Comparison of ENCODE assay signal across 10 mouse cellular contexts in the genomic region with DNA sequence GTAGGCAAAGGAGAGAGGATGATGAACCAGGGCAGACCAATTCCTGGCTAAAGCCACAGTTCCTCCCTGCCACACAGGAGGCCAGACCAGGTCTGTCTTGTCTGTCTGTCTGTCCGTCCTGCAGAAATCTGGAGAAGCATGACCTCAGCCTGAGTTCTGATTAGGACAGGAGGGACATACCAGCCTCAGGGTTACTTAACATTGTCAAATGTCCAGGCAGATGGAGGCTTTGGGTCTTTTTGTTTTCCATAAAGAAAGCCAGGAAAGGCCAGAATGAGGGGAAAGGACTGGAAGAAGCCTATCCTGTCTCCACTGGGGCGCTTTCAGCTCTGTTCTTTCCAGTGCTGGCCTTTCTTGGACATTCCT. TPM values are rescaled to one million over a fixed set of nuclear protein-coding genes. Genes with fewer than 3 reads are reported as not detected.
DNase-seq lines count a peak whose midpoint lies in the region; ATAC-seq and TF ChIP-seq lines count a peak whose summit lies in the region.
"Had no signal": no experiment of that assay in that cellular context is flagged by ENCODE, and none has a peak within 500 bp of the region (broad histone marks: within the 10 kb centered on the region; RNA-seq: fewer than 3 reads in every experiment).

No protein-coding gene starts in this region.

- TF ChIP-seq CTCF in heart, postnatal 0 days (IDR thresholded peaks at IDR 0.05; ENCODE audit: low read depth), result no peak

- no peaks in the 10 kb centered on the region for H3K9me3 ChIP-seq in heart, postnatal 0 days (replicated peaks; ENCODE audit: control insufficient read depth, low read length)
- no peaks in the 10 kb centered on the region for H3K9me3 ChIP-seq in embryonic facial prominence, embryonic 14.5 days (ENCODE audit: control insufficient read depth, low read length)
- H3K9me3 ChIP-seq in intestine, embryonic 15.5 days, result no peaks in the 10 kb centered on the region
- no peaks in the 10 kb centered on the region for H3K9me3 ChIP-seq in midbrain, embryonic 16.5 days (replicated peaks; ENCODE audit: control insufficient read depth, low read length, poor library complexity, severe bottlenecking)

- H3K36me3 ChIP-seq in heart, postnatal 0 days (replicated peaks; ENCODE audit: control insufficient read depth, insufficient read depth, low read length), result peaks cover 19% of the 10 kb centered on the region
- H3K36me3 ChIP-seq in embryonic facial prominence, embryonic 14.5 days (ENCODE audit: control insufficient read depth, insufficient read depth, low read length), result no peaks in the 10 kb centered on the region; the same call in 1 of the 2 replicates
- H3K36me3 ChIP-seq in intestine, embryonic 15.5 days, result no peaks in the 10 kb centered on the region
- peaks cover 9% of the 10 kb centered on the region; the same call in 1 of the 2 replicates for H3K36me3 ChIP-seq in midbrain, embryonic 16.5 days (ENCODE audit: control insufficient read depth, insufficient read depth, low read length)

- H3K4me2 ChIP-seq in heart, postnatal 0 days (ENCODE audit: low read depth, low read length), result peak overlapping the region; percentile 70
- H3K4me2 ChIP-seq in embryonic facial prominence, embryonic 14.5 days (ENCODE audit: low read depth, low read length), result peak overlapping the region; percentile 97
- peak overlapping the region; percentile 100 for H3K4me2 ChIP-seq in intestine, embryonic 15.5 days (replicated peaks)
- H3K4me2 ChIP-seq in midbrain, embryonic 16.5 days (ENCODE audit: low read length), result peak overlapping the region; percentile 91

- intact Hi-C loops in heart, postnatal 14 days (cut with DNase I), result no loop called here
- intact Hi-C loops in left cerebral cortex, postnatal 36 days (cut with DNase I), result no loop called here

- H3K9ac ChIP-seq in heart, postnatal 0 days (replicated peaks; ENCODE audit: low read depth, low read length), result peak overlapping the region; percentile 48
- H3K9ac ChIP-seq in embryonic facial prominence, embryonic 14.5 days (ENCODE audit: low read depth, low read length), result peak overlapping the region; percentile 69
- H3K9ac ChIP-seq in intestine, embryonic 15.5 days, result peak overlapping the region; percentile 73
- peak overlapping the region; percentile 84 for H3K9ac ChIP-seq in midbrain, embryonic 16.5 days (ENCODE audit: low read depth, low read length)

- no peak for TF ChIP-seq EP300 in heart, postnatal 0 days (IDR thresholded peaks at IDR 0.05; ENCODE audit: low read depth)

- no peak overlapping the region for H3K27ac ChIP-seq in heart, postnatal 0 days (ENCODE audit: low read depth)
- H3K27ac ChIP-seq in embryonic facial prominence, embryonic 14.5 days (replicated peaks; ENCODE audit: low read depth, low read length), result no peak overlapping the region
- H3K27ac ChIP-seq in intestine, embryonic 15.5 days, result no peak overlapping the region
- H3K27ac ChIP-seq in midbrain, embryonic 16.5 days (ENCODE audit: low read length), result peak overlapping the region; percentile 80

- WGBS in heart, postnatal 0 days, result 49% methylated on average over 2 of the region's 2 CpGs
- 44% methylated on average over 2 of the region's 2 CpGs for WGBS in embryonic facial prominence, embryonic 14.5 days
- WGBS in intestine, embryonic 15.5 days, result 54% methylated on average over 2 of the region's 2 CpGs
- WGBS in midbrain, embryonic 16.5 days, result 29% methylated on average over 2 of the region's 2 CpGs

- H3K4me3 ChIP-seq in heart, postnatal 0 days (ENCODE audit: low read depth, low read length), result peak overlapping the region; percentile 55
- H3K4me3 ChIP-seq in embryonic facial prominence, embryonic 14.5 days (ENCODE audit: low read depth, low read length), result peak overlapping the region; percentile 72
- H3K4me3 ChIP-seq in intestine, embryonic 15.5 days (replicated peaks), result peak overlapping the region; percentile 71
- peak overlapping the region; percentile 76 for H3K4me3 ChIP-seq in midbrain, embryonic 16.5 days (ENCODE audit: low read depth, low read length)

- H3K27me3 ChIP-seq in heart, postnatal 0 days (ENCODE audit: control insufficient read depth, insufficient read depth, low read length), result peaks cover 34% of the 10 kb centered on the region
- peaks cover 56% of the 10 kb centered on the region for H3K27me3 ChIP-seq in embryonic facial prominence, embryonic 14.5 days (replicated peaks; ENCODE audit: control insufficient read depth, insufficient read depth, low read length)
- H3K27me3 ChIP-seq in intestine, embryonic 15.5 days (replicated peaks), result peaks cover 34% of the 10 kb centered on the region
- peaks cover 29% of the 10 kb centered on the region for H3K27me3 ChIP-seq in midbrain, embryonic 16.5 days (ENCODE audit: control insufficient read depth, insufficient read depth, low read depth, low read length)

- peaks cover 15% of the 10 kb centered on the region for H3K4me1 ChIP-seq in heart, postnatal 0 days (ENCODE audit: control insufficient read depth, insufficient read depth)
- peaks cover 14% of the 10 kb centered on the region for H3K4me1 ChIP-seq in embryonic facial prominence, embryonic 14.5 days (ENCODE audit: control insufficient read depth, insufficient read depth, low read length)
- H3K4me1 ChIP-seq in intestine, embryonic 15.5 days (replicated peaks), result peaks cover 31% of the 10 kb centered on the region
- H3K4me1 ChIP-seq in midbrain, embryonic 16.5 days (ENCODE audit: control insufficient read depth, insufficient read depth, low read length), result peaks cover 25% of the 10 kb centered on the region

- DNase-seq in heart, postnatal 0 days (ENCODE audit: low spot score), result no peak
- DNase-seq in heart, postnatal 14 days, result no peak
- no peak for DNase-seq in embryonic facial prominence, embryonic 14.5 days (ENCODE audit: low spot score)
- no peak for DNase-seq in ovary, postnatal 36 days (ENCODE audit: low spot score)
- DNase-seq in left cerebral cortex, postnatal 36 days (ENCODE audit: low spot score in 2 of 2), result no peak
- DNase-seq: gastrocnemius, postnatal 14 days had no signal

- no peak for ATAC-seq in heart, postnatal 0 days (ENCODE audit: insufficient read depth, low read depth)
- no peak for ATAC-seq in embryonic facial prominence, embryonic 14.5 days (ENCODE audit: low read depth)
- ATAC-seq in intestine, embryonic 15.5 days, result no peak
- no peak for ATAC-seq in midbrain, embryonic 16.5 days
- no peak for ATAC-seq in monocyte, adult 5-6 weeks (replicated peaks; ENCODE audit: insufficient number of reproducible peaks, low FRiP score, low TSS enrichment, poor library complexity, severe bottlenecking)

RNA-seq across cellular contexts. Expression of a gene that starts 1.8 kb away (rescaled TPM):
- total RNA-seq in heart, postnatal 0 days (2014; rRNA removed; ENCODE audit: low replicate concordance), result 21.7 and 28.7 TPM in 2 replicates
- polyA plus RNA-seq in heart, postnatal 0 days (2015; fragmentation: Nextera tagmentation; extraction: Ambion mirVana), result 13.6 and 15.8 TPM in 2 replicates
- 10 to 100 TPM; 21.8 to 23.4 TPM for total RNA-seq in heart, postnatal 14 days (2021)
- polyA plus RNA-seq in embryonic facial prominence, embryonic 14.5 days (2014; fragmentation: Nextera tagmentation; extraction: Ambion mirVana), result 20.9 and 22.9 TPM in 2 replicates
- 21.8 and 22.7 TPM in 2 replicates for polyA plus RNA-seq in intestine, embryonic 15.5 days (2015; fragmentation: Nextera tagmentation; extraction: Ambion mirVana)
- polyA plus RNA-seq in midbrain, embryonic 16.5 days (2015; fragmentation: Nextera tagmentation; extraction: Ambion mirVana), result 70.9 and 75.7 TPM in 2 replicates
- 0.38 to 5.1 TPM (median 2.9 TPM) in 3 replicates for total RNA-seq in monocyte, adult 5-6 weeks (2017)
- total RNA-seq in left cerebral cortex, postnatal 36 days (2021), result 10 to 100 TPM; 58.7 to 62.9 TPM

RNA-seq across cellular contexts. Expression of a gene that starts 6.8 kb away (rescaled TPM):
- total RNA-seq in heart, postnatal 0 days (2014; rRNA removed; ENCODE audit: low replicate concordance), result 0.97 TPM in 1 of 2 replicates, not detected in the other
- not detected in 2 replicates for polyA plus RNA-seq in heart, postnatal 0 days (2015; fragmentation: Nextera tagmentation; extraction: Ambion mirVana)
- not detected for total RNA-seq in heart, postnatal 14 days (2021)
- polyA plus RNA-seq in embryonic facial prominence, embryonic 14.5 days (2014; fragmentation: Nextera tagmentation; extraction: Ambion mirVana), result 12.9 and 21.2 TPM in 2 replicates
- polyA plus RNA-seq in intestine, embryonic 15.5 days (2015; fragmentation: Nextera tagmentation; extraction: Ambion mirVana), result 0.33 and 0.49 TPM in 2 replicates
- 1.6 and 1.8 TPM in 2 replicates for polyA plus RNA-seq in midbrain, embryonic 16.5 days (2015; fragmentation: Nextera tagmentation; extraction: Ambion mirVana)
- 0.39 TPM in 1 of 3 replicates, not detected in the others for total RNA-seq in monocyte, adult 5-6 weeks (2017)
- under 1 TPM; 0.48 to 0.81 TPM for total RNA-seq in left cerebral cortex, postnatal 36 days (2021)
- total RNA-seq: gastrocnemius, postnatal 14 days had no signal

RNA-seq across cellular contexts. Expression of a gene that starts 12.7 kb away (rescaled TPM):
- 18.2 and 21.7 TPM in 2 replicates for total RNA-seq in heart, postnatal 0 days (2014; rRNA removed; ENCODE audit: low replicate concordance)
- 8.6 and 9.0 TPM in 2 replicates for polyA plus RNA-seq in heart, postnatal 0 days (2015; fragmentation: Nextera tagmentation; extraction: Ambion mirVana)
- total RNA-seq in heart, postnatal 14 days (2021), result 1 to 10 TPM; 3.1 to 3.6 TPM
- 39.6 and 40.3 TPM in 2 replicates for polyA plus RNA-seq in embryonic facial prominence, embryonic 14.5 days (2014; fragmentation: Nextera tagmentation; extraction: Ambion mirVana)
- 42.3 and 46.0 TPM in 2 replicates for polyA plus RNA-seq in intestine, embryonic 15.5 days (2015; fragmentation: Nextera tagmentation; extraction: Ambion mirVana)
- 17.9 and 19.7 TPM in 2 replicates for polyA plus RNA-seq in midbrain, embryonic 16.5 days (2015; fragmentation: Nextera tagmentation; extraction: Ambion mirVana)
- total RNA-seq in monocyte, adult 5-6 weeks (2017), result 0.86 to 3.7 TPM (median 2.6 TPM) in 3 replicates
- 1 to 10 TPM; 4.1 to 4.7 TPM for total RNA-seq in left cerebral cortex, postnatal 36 days (2021)

RNA-seq across cellular contexts. Expression of a gene that starts 16.2 kb away (rescaled TPM):
- not detected in 2 replicates for total RNA-seq in heart, postnatal 0 days (2014; rRNA removed; ENCODE audit: low replicate concordance)
- not detected in 2 replicates for polyA plus RNA-seq in heart, postnatal 0 days (2015; fragmentation: Nextera tagmentation; extraction: Ambion mirVana)
- not detected for total RNA-seq in heart, postnatal 14 days (2021)
- 1.6 and 2.8 TPM in 2 replicates for polyA plus RNA-seq in embryonic facial prominence, embryonic 14.5 days (2014; fragmentation: Nextera tagmentation; extraction: Ambion mirVana)
- polyA plus RNA-seq in intestine, embryonic 15.5 days (2015; fragmentation: Nextera tagmentation; extraction: Ambion mirVana), result 0.14 TPM in 1 of 2 replicates, not detected in the other
- 0.07 and 0.19 TPM in 2 replicates for polyA plus RNA-seq in midbrain, embryonic 16.5 days (2015; fragmentation: Nextera tagmentation; extraction: Ambion mirVana)
- not detected in 3 replicates for total RNA-seq in monocyte, adult 5-6 weeks (2017)
- under 1 TPM in 1 of 2 experiments, not detected in 1; 0.10 TPM for total RNA-seq in left cerebral cortex, postnatal 36 days (2021)
- total RNA-seq: megakaryocyte progenitor cell, adult 5-6 weeks had no signal

RNA-seq across cellular contexts. Expression of a gene that starts 32.6 kb away (rescaled TPM):
- total RNA-seq in heart, postnatal 0 days (2014; rRNA removed; ENCODE audit: low replicate concordance), result 54.5 and 72.2 TPM in 2 replicates
- polyA plus RNA-seq in heart, postnatal 0 days (2015; fragmentation: Nextera tagmentation; extraction: Ambion mirVana), result 32.4 and 34.8 TPM in 2 replicates
- 10 to 100 TPM; 30.2 to 30.8 TPM for total RNA-seq in heart, postnatal 14 days (2021)
- polyA plus RNA-seq in embryonic facial prominence, embryonic 14.5 days (2014; fragmentation: Nextera tagmentation; extraction: Ambion mirVana), result 62.9 and 74.7 TPM in 2 replicates
- polyA plus RNA-seq in intestine, embryonic 15.5 days (2015; fragmentation: Nextera tagmentation; extraction: Ambion mirVana), result 48.3 and 49.4 TPM in 2 replicates
- polyA plus RNA-seq in midbrain, embryonic 16.5 days (2015; fragmentation: Nextera tagmentation; extraction: Ambion mirVana), result 205 and 220 TPM in 2 replicates
- 7.0 to 19.0 TPM (median 8.6 TPM) in 3 replicates for total RNA-seq in monocyte, adult 5-6 weeks (2017)
- 100 to 1,000 TPM; 354 to 411 TPM for total RNA-seq in left cerebral cortex, postnatal 36 days (2021)
